Mouse (Mus musculus): Measurements from ENCODE around the gene Rhebl1.
A peak's percentile ranks its signal among the peaks of the same experiment; 100 is the strongest.

The Rhebl1 gene

GRCm38 (mm10) chr15:98914903-98915302 is 20.6 kb upstream of the Rhebl1 start:
- no peak for DNase-seq (ENCODE audit: low read depth, low spot score)

GRCm38 (mm10) chr15:98904692-98905091 is 10.4 kb upstream of the Rhebl1 start:
- DNase-seq (ENCODE audit: low read depth, low spot score), result peak; percentile 83

GRCm38 (mm10) chr15:98902600-98902999 is 8.3 kb upstream of the Rhebl1 start:
- DNase-seq (ENCODE audit: low read depth, low spot score), result no peak

- no peak for DNase-seq (ENCODE audit: low read depth, low spot score)
These were observed 7.2 kb upstream of the Rhebl1 start for GRCm38 (mm10) chr15:98901530-98901929.

DNA sequence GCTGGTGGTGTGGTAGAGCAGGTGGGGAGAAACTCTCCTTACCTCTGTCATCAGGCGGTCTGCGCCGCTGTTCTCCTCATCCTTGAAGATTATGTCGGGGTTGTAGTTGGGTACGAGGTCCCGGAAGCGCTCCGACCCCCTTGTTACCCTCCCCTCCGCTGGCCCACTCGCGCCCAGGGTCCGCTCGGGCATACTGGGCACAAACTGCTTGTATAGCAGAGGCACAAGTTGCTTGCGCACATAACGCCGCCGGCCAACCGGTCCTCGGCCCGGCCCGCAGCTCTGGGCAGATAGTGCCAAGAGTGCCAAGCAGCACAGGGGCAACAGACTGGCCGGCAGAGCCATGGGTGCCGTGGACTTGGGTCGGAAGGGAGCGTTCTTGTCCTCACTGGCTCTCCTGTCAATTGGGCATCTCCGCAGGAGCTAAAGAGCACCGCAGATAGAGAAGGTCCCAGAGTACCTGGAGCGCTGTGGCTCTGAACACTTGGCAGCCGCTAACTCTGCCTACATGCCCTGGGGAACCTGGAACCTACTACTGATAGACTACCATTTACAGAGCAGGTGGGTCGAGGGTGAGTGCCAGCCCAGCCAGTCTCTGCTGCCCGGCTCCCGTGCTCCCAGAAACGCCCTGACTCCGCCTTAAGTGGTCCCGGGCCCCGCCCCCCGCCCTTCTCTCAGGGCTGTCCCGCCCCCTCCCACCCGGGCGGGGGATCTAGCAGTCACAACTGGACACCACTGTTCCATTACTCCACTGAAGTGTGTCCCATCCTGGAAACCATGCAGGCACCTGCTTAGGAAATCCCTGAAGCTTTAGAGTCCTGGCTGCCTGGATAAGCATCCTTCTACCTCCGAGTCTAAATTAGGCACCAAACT is 3.8 kb upstream of the Rhebl1 start, which contains the start of gene Dhh:
Gene Dhh (minus strand): TSS at position 613 of the 873 bp plus-strand sequence.
- peak; percentile 48 for DNase-seq (ENCODE audit: low read depth, low spot score)

GRCm38 (mm10) chr15:98897495-98897894 is 3.2 kb upstream of the Rhebl1 start:
- DNase-seq (ENCODE audit: low read depth, low spot score), result peak; percentile 50

DNA sequence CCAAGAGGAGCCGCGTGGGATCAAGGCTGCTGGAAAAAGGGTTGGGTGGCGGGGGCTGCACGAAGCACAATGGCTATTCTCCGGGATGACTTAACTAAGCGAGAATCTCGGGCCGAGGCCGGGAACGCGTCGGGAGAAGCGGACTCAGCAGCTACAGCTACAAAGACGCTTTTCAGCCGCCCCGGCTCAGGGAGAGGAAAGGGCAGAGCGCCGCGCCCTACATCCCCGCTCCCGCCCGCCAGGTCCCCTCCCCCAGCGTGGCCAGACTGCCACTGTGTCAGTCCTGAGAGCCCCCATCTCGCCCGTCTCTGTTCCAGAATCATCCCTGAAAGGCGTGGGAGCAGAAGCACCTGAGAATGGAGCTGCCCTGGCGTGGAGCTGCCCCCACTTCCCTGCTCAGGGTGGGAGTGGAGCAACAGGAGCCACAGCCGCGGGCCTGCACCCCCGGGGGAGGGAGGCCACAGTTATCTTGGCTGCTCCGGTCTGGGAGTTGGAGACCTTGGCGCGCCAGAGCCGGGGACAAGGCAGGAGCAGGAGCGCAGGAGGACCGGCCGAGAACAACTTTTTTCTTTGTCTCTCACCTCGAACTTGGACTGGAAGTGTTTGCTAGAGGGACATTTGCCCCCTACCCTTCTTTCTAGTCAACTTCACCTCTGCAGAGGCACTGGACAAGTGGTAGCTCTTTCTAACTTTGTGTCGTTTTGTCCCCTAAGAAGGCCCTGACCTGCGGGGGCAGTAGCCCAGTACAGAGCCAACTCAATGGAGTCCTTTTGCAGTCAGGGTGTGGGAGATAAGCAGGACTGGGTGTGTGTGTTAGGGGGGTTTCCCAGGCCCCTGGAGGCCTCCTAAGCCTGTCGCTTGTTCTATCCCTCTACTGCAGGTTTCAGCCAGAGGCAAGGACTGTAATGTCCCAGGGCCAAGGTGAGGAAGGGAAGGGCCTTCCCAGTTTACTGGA is 1.6 kb upstream of the Rhebl1 start:
- peak; percentile 75 for DNase-seq (ENCODE audit: low read depth, low spot score)

DNA sequence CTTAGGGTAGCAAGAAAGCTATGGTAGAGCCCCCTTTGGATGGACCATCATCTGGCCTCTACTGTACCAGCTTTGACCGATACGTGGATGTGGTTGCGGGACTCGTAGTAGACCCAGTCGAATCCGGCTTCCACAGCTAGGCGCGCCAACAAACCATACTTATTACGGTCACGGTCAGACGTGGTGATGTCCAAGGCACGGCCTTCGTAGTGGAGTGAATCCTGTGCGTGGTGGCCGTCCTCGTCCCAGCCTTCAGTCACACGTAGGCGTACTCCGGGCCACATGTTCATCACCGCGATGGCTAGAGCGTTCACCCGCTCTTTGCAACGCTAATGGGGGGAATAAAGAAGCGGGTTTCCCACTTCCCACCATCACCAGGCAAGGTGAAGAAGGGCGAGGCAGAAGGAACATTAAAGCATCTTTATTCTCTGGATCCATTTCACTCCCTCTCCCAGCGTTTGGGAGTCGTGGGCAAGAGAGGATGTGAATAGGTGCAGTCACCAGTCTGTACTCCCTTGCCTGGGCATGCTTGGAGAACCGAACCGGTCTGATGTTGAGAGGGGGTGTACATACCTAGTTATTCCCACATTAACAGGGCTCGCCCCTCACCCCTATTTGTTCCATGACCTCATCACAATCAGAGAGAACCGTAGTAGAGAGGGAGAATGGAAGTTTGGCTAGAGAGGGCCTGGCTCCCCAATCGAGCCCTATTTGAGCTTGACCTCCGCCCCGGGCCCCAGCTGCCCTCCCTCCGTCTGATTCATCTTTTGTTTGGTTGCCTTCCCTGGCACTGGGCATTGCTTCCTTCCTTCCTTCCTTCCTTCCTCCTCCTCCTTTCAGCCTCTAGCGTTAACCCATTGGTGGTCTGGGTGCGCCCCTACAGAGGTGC is 650 bp upstream of the Rhebl1 start:
- DNase-seq (ENCODE audit: low read depth, low spot score), result no peak

DNA sequence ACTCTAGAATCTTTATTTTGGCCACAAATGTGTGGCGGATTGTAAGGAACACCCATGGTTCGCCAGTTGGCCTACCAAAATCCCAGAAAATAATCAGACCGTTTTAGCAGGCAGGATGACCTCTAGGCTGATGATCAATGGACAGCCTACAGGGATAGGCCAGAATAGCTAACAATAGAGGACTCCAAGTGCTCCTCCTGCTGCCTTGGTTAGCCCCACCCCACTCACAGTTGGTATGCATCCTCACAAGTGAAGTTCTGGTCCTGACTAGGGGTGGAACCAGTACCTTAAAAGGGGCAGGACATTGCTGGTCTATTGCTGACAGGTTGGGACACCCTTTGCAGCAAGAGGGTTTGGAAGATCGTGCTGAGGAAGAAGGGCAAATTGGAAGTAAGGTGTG is 1.3 kb downstream of the Rhebl1 start:
- peak; percentile 69 for DNase-seq (ENCODE audit: low read depth, low spot score)

DNA sequence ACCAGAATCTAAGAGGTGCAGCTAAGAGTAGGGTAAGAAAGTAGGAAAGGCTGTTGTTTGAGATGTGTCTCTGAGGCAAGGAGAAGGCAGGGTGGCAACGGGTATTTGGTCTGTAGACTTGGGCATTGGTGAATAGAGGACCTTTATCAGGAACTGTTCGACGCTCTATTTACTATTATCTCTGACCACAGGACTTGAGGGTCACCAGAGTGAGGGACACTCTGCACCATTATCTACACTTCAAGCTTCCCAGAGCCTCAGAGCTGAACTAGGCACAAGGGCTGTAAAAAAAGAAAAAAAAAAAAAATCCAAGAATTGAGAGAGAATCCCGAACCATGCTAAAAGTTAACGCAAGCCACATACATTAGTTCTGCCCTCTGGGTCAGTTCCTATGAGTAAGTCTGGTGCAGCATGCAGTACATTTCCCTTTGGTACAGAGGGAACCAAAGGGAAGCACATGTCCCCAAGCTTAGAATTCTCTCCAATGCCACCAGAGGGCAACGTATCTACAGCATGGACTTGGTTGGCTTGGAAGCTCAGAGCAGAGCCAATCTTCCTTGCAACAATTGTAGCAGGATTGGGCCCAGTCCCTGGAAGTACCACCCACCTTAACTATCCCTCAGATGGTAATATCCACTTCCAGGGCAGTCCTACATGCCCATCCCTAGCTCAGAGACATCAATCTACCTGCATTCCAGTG is 2.3 kb downstream of the Rhebl1 start:
- DNase-seq (ENCODE audit: low read depth, low spot score), result peak; percentile 93

GRCm38 (mm10) chr15:98891198-98891742 is 3.1 kb downstream of the Rhebl1 start:
- peak; percentile 90 for DNase-seq (ENCODE audit: low read depth, low spot score)

- no peak for DNase-seq (ENCODE audit: low read depth, low spot score)
These were observed 6.8 kb downstream of the Rhebl1 start for GRCm38 (mm10) chr15:98887526-98887925.

DNA sequence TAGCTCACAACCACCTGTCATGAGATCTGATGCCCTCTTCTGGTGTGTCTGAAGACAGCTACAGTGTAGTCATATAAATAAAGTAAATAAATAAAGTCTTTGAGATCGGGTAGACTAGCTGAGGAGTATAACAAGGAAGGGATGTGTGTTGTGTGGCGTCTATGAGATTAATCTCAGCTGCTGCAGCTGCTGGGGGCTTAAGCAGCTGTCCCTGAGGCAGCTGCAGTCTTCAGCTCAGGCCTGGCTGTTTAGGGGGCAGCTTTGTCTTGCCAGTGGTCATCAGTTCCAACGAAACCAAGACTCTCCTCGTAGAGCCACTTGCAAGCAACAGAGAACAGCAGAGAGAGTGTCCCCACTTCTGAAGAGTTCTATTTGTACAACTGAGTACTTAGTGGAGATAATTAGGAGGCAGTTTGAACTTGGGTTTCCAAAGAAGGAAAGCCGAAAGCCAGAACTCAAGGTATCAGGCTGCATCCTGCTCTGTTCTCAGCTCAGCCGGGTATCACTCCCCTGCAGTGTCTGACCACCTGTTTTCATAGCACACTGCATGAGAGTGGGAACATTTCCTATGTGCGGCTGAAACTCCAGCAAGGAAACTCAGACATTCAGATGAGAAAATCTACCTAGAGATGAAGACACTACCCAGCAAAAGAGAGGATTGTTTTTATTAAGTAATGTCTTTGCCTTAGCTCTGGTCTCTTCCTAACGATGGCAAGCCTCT is 7.5 kb downstream of the Rhebl1 start:
- no peak for DNase-seq (ENCODE audit: low read depth, low spot score)

- DNase-seq (ENCODE audit: low read depth, low spot score), result no peak
These were observed 10.2 kb downstream of the Rhebl1 start for GRCm38 (mm10) chr15:98884106-98884505.

GRCm38 (mm10) chr15:98883661-98884060 is 10.7 kb downstream of the Rhebl1 start:
- DNase-seq (ENCODE audit: low read depth, low spot score), result no peak

GRCm38 (mm10) chr15:98881656-98882008 is 12.7 kb downstream of the Rhebl1 start:
- no peak for DNase-seq (ENCODE audit: low read depth, low spot score)

GRCm38 (mm10) chr15:98880978-98881655 is 13.2 kb downstream of the Rhebl1 start:
- peak; percentile 98 for DNase-seq (ENCODE audit: low read depth, low spot score)

DNA sequence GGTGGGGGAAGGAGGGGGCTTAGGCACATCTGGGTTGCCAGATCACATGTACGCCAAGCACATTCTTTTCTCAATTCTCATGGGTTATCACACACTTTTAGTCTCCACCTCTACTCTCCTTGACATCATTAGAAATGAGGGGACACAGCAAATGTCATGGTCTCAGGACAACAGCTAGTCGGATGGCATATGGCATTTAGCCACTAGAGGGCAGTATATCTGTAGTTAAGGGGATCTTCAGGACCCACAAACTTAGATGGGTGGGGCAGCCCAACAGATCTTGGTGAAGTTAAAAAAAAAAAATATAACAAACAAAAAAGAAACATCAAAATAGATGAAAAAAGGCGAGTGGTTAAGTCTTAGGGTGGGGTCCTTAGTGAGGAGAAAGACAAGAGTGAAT is 17.0 kb downstream of the Rhebl1 start:
- DNase-seq (ENCODE audit: low read depth, low spot score), result peak; percentile 85

All from ES-CJ7 (cell line).